Mouse (Mus musculus) neural tube, embryonic 12.5 days (tissue): ENCODE data around the gene Crtam. TPM values are rescaled to one million over a fixed set of nuclear protein-coding genes. Genes with fewer than 3 reads are reported as not detected.

Source experiments
- ATAC-seq: fragments of 200-750 bp; cut with Nextera tagmentation; 2 replicates; pipeline ENCODE4 v1.8.0; 2017; ENCODE audit warnings: low read depth, mild to moderate bottlenecking, moderate TSS enrichment, moderate library complexity; ENCODE audit not compliant: low FRiP score
- H3K27ac ChIP-seq: fragments of 300-500 bp; sonication (generic); 2 replicates; pipeline ENCODE4 v1.5.1; 2016
- H3K27me3 ChIP-seq: fragments of 300-500 bp; sonication (generic); replicated peaks from 2 replicates; pipeline ENCODE4 v1.6.1; 2016; ENCODE audit warnings: mild to moderate bottlenecking
- H3K36me3 ChIP-seq: fragments of 300-500 bp; sonication (generic); 2 replicates; pipeline ENCODE4 v1.6.1; 2016; ENCODE audit warnings: mild to moderate bottlenecking
- H3K4me1 ChIP-seq: fragments of 300-500 bp; sonication (generic); 2 replicates; pipeline ENCODE4 v1.6.1; 2016
- H3K4me2 ChIP-seq: fragments of 300-500 bp; sonication (generic); replicated peaks from 2 replicates; pipeline ENCODE4 v1.6.1; 2016; ENCODE audit warnings: mild to moderate bottlenecking
- H3K4me3 ChIP-seq: fragments of 300-500 bp; sonication (generic); 2 replicates; pipeline ENCODE4 v1.5.1; 2016
- H3K9ac ChIP-seq: fragments of 300-500 bp; sonication (generic); 2 replicates; pipeline ENCODE4 v1.6.1; 2016; ENCODE audit warnings: mild to moderate bottlenecking
- H3K9me3 ChIP-seq: fragments of 300-500 bp; sonication (generic); 2 replicates; pipeline ENCODE4 v1.6.1; 2016; ENCODE audit warnings: mild to moderate bottlenecking
- WGBS: fragments of 180-500 bp; shearing (Covaris S2); methylation state at CpG from one replicate; pipeline ENCODE4 v1.1.7; 2016; 5-methylcytosine and 5-hydroxymethylcytosine counted together
- polyA plus RNA-seq: library from polyadenylated mRNA; unstranded; fragments of >200 nt; fragmentation: Nextera tagmentation; extraction: Ambion mirVana; gene quantifications from 2 replicates; pipeline ENCODE4 v1.2.1, GENCODE M21; 2016

The Crtam gene
- polyA plus RNA-seq: 0.18 TPM in 1 of 2 replicates, not detected in the other

DNA sequence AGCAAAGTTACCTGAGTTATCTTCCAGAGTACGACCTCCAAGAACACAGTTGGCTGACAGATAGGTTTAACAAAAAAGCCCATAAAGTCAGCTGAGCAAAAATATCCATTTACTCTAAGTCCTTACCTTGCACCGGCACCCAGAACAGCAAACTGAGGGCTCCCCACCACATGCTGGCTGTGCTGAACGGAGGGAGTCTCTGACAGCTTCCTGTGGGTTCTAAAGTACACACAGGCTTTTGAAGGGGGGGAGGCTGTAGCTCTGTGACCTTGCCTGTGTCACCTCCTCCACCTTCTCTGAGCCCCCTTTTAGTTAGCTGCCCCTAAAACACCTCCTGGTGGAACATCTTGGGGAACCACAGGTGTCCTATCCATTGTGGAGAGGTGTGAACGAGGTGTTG, at the start of gene Crtam:
Gene Crtam, minus strand, starts transcription at position 214 of the 400 bp plus-strand sequence.
- Histone ChIP-seq H3K4me2 (no peak within 1 kb of the TSS), H3K9me3 (no peaks in the 10 kb centered on the region), H3K27ac (no peak within 1 kb of the TSS), H3K4me3 (no peak within 1 kb of the TSS), H3K36me3 (no peaks in the 10 kb centered on the region), H3K4me1 (no peaks in the 10 kb centered on the region; the same call in 1 of the 2 replicates), H3K27me3 (no peaks in the 10 kb centered on the region), H3K9ac (no peak within 1 kb of the TSS)
- WGBS: 72% methylated on average over 4 of the region's 4 CpGs
- no peak for ATAC-seq

- WGBS: 87% methylated on average over 9 of the region's 9 CpGs
- Histone ChIP-seq H3K9ac (no peak overlapping the region), H3K4me2 (no peak overlapping the region), H3K9me3 (no peaks in the 10 kb centered on the region), H3K36me3 (no peaks in the 10 kb centered on the region), H3K27me3 (no peaks in the 10 kb centered on the region; the same call in 1 of the 2 replicates), H3K27ac (no peak overlapping the region), H3K4me1 (peaks cover 16% of the 10 kb centered on the region), H3K4me3 (no peak overlapping the region)
- ATAC-seq: no peak
These were observed 49.7 kb upstream of the Crtam start for GRCm38 (mm10) chr9:41054166-41054565.

DNA sequence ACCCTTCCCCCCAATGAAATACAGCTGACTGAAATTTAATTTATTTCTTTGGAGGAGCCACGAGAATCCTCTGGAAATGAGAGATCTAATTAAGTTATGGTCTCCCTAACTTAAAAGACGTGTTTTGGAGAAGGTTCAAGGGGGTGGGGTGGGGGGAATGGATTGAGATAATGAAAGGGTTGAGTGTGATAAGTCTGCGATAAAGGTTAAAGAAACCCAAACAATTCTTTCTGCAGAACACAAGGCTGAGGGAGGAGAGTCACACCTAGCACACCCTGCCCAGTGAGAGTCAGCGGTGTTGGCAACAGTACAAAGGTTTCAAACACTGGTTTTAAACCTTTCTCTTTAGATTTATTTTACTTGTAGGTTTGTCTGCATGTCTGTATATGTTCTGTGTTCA, 49.0 kb upstream of the Crtam start:
- no peak overlapping the region for H3K4me2 ChIP-seq
- no peaks in the 10 kb centered on the region for H3K36me3 ChIP-seq
- H3K4me3 ChIP-seq: no peak overlapping the region
- 57% methylated on average over 4 of the region's 4 CpGs for WGBS
- ATAC-seq: no peak
- H3K27ac ChIP-seq: no peak overlapping the region
- H3K9ac ChIP-seq: no peak overlapping the region
- H3K9me3 ChIP-seq: no peaks in the 10 kb centered on the region
- peaks cover 16% of the 10 kb centered on the region for H3K4me1 ChIP-seq
- no peaks in the 10 kb centered on the region; the same call in 1 of the 2 replicates for H3K27me3 ChIP-seq

GRCm38 (mm10) chr9:41051080-41051932, 46.9 kb upstream of the Crtam start:
- Histone ChIP-seq H3K36me3 (peaks cover 4% of the 10 kb centered on the region; the same call in 1 of the 2 replicates), H3K4me2 (no peak overlapping the region), H3K4me1 (peaks cover 16% of the 10 kb centered on the region), H3K27ac (no peak overlapping the region), H3K4me3 (no peak overlapping the region), H3K27me3 (no peaks in the 10 kb centered on the region; the same call in 1 of the 2 replicates), H3K9me3 (no peaks in the 10 kb centered on the region), H3K9ac (no peak overlapping the region)
- 51% methylated on average over 11 of the region's 11 CpGs for WGBS
- no peak for ATAC-seq

- no peak overlapping the region for H3K4me3 ChIP-seq
- no peak overlapping the region for H3K27ac ChIP-seq
- 71% methylated on average over 12 of the region's 12 CpGs for WGBS
- H3K9ac ChIP-seq: no peak overlapping the region
- no peaks in the 10 kb centered on the region for H3K9me3 ChIP-seq
- no peak overlapping the region for H3K4me2 ChIP-seq
- no peaks in the 10 kb centered on the region; the same call in 1 of the 2 replicates for H3K27me3 ChIP-seq
- H3K4me1 ChIP-seq: peaks cover 16% of the 10 kb centered on the region
- ATAC-seq: no peak
- H3K36me3 ChIP-seq: peaks cover 4% of the 10 kb centered on the region; the same call in 1 of the 2 replicates
These were observed 46.1 kb upstream of the Crtam start for GRCm38 (mm10) chr9:41050331-41051079.

DNA sequence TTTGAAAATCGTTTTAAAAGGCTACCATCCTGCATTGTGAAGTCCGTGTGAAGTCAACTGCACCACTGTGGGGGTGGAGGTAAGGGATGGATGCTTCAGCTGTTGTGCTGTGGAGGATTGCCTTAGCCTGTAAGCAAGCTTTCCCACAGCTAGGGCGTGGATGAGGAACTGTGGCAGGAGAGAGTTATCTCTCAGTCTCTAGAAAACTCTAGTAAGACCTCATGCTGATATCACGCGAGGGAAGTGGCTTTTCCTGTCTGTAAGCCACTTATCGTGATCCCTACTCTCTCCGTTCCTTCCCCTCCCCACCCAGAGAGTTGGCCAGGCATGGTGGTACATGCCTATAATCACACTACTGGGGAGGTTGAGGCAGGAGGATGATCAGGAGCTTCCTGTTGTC, 44.9 kb upstream of the Crtam start:
- no peak overlapping the region for H3K4me2 ChIP-seq
- 92% methylated on average over 7 of the region's 7 CpGs for WGBS

GRCm38 (mm10) chr9:41048820-41049219, 44.4 kb upstream of the Crtam start:
- Histone ChIP-seq H3K36me3 (peaks cover 4% of the 10 kb centered on the region; the same call in 1 of the 2 replicates), H3K27ac (no peak overlapping the region), H3K4me2 (no peak overlapping the region), H3K27me3 (no peaks in the 10 kb centered on the region), H3K9me3 (no peaks in the 10 kb centered on the region), H3K9ac (no peak overlapping the region), H3K4me3 (no peak overlapping the region), H3K4me1 (peaks cover 16% of the 10 kb centered on the region)
- WGBS: 89% methylated on average over 3 of the region's 3 CpGs
- ATAC-seq: no peak

More for the DNA sequence above, 44.9 kb upstream of the Crtam start:
- Histone ChIP-seq H3K4me3 (no peak overlapping the region), H3K9me3 (no peaks in the 10 kb centered on the region), H3K36me3 (peaks cover 4% of the 10 kb centered on the region; the same call in 1 of the 2 replicates), H3K27ac (no peak overlapping the region), H3K27me3 (no peaks in the 10 kb centered on the region), H3K4me1 (peaks cover 16% of the 10 kb centered on the region), H3K9ac (no peak overlapping the region)
- ATAC-seq: no peak

DNA sequence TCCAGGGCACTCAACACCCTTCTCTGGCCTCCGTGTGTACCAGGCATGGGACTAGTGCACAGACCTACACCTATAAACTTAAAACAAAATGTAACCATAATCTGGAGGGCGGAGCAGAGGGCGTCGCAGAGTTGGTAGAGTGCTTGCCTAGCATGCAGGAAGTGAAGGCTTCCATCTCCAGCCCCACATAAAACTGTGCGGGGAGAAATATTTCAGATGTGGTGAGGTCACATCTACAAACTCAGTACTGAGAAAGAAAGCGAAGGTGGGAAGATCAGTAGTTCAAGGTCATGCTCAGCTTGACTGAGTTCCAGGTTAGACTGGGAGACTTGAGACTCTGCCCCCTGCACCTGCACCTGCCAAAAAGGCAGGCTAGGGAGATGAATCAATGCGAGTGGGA, 43.8 kb upstream of the Crtam start:
- ATAC-seq: no peak
- no peak overlapping the region for H3K4me2 ChIP-seq
- no peak overlapping the region for H3K9ac ChIP-seq
- H3K4me3 ChIP-seq: no peak overlapping the region
- peaks cover 16% of the 10 kb centered on the region for H3K4me1 ChIP-seq
- no peaks in the 10 kb centered on the region for H3K9me3 ChIP-seq
- no peak overlapping the region for H3K27ac ChIP-seq
- no peaks in the 10 kb centered on the region for H3K27me3 ChIP-seq
- H3K36me3 ChIP-seq: peaks cover 4% of the 10 kb centered on the region; the same call in 1 of the 2 replicates
- 96% methylated on average over 7 of the region's 7 CpGs for WGBS

- H3K4me1 ChIP-seq: peaks cover 16% of the 10 kb centered on the region
- H3K27ac ChIP-seq: no peak overlapping the region
- H3K36me3 ChIP-seq: peaks cover 4% of the 10 kb centered on the region; the same call in 1 of the 2 replicates
- H3K9me3 ChIP-seq: no peaks in the 10 kb centered on the region
- H3K9ac ChIP-seq: no peak overlapping the region
- ATAC-seq: no peak
- WGBS: 92% methylated on average over 2 of the region's 2 CpGs
- H3K4me2 ChIP-seq: no peak overlapping the region
- no peaks in the 10 kb centered on the region for H3K27me3 ChIP-seq
- no peak overlapping the region for H3K4me3 ChIP-seq
These were observed 43.2 kb upstream of the Crtam start for GRCm38 (mm10) chr9:41047654-41048053.

DNA sequence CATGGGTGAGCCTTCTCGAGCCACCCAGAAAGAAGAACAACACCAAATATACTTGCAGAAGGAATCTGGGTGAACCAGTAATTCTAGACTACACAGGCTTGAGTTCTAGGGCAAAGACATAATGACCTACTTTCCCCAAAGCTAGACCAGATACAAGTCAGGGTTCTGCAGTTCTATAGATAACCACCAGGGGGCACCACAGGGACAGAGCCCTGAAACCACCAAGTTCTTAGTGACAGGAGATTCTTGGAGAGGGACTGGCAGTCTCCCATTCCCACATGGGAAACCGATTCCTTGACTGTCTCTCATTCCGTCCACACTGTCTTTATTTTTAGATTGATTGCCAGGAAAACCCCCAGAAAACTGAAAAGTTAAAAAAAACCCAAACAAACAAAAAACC, 40.2 kb upstream of the Crtam start:
- no peak overlapping the region for H3K9ac ChIP-seq
- H3K27me3 ChIP-seq: no peaks in the 10 kb centered on the region
- no peak overlapping the region for H3K27ac ChIP-seq
- no peak overlapping the region for H3K4me3 ChIP-seq
- no peak overlapping the region for H3K4me2 ChIP-seq
- no peaks in the 10 kb centered on the region for H3K9me3 ChIP-seq
- H3K36me3 ChIP-seq: peaks cover 4% of the 10 kb centered on the region; the same call in 1 of the 2 replicates
- WGBS: 22% methylated on average over 3 of the region's 3 CpGs
- no peak for ATAC-seq
- no peaks in the 10 kb centered on the region for H3K4me1 ChIP-seq

- no peaks in the 10 kb centered on the region for H3K9me3 ChIP-seq
- no peak overlapping the region for H3K4me3 ChIP-seq
- WGBS: 87% methylated on average over 5 of the region's 5 CpGs
- H3K4me1 ChIP-seq: no peaks in the 10 kb centered on the region
- H3K27me3 ChIP-seq: no peaks in the 10 kb centered on the region
- no peak for ATAC-seq
- no peak overlapping the region for H3K9ac ChIP-seq
- H3K27ac ChIP-seq: no peak overlapping the region
- peaks cover 4% of the 10 kb centered on the region; the same call in 1 of the 2 replicates for H3K36me3 ChIP-seq
- no peak overlapping the region for H3K4me2 ChIP-seq
These were observed 39.2 kb upstream of the Crtam start for GRCm38 (mm10) chr9:41043641-41044040.

DNA sequence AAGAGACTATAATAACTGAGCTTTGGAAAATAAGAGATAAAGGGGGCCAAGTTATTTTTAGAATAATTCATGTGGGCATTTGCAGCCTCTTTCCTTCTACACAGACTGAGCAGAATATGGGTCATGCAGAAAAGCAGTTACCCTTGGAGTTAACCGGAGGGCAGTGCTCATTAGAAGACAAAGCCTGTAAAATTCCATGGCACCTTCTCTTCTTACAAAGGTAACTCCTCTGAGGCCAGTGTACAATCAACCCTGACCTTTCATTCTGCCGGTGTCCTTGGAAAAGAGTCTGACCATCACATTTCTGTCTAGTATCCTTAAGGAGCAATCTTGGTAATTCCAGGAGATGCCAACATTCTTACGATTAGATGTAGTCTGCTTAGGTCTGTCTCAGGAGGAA, 37.0 kb upstream of the Crtam start:
- Histone ChIP-seq H3K9ac (no peak overlapping the region), H3K27me3 (no peaks in the 10 kb centered on the region), H3K4me1 (no peaks in the 10 kb centered on the region; the same call in 1 of the 2 replicates), H3K36me3 (no peaks in the 10 kb centered on the region), H3K4me2 (no peak overlapping the region), H3K4me3 (no peak overlapping the region), H3K9me3 (no peaks in the 10 kb centered on the region), H3K27ac (no peak overlapping the region)
- no peak for ATAC-seq
- 86% methylated on average over 3 of the region's 3 CpGs for WGBS
